Mouse (Mus musculus): ENCODE data around the gene Plscr4.

GRCm38 (mm10) chr9:92467724-92468123, 10.6 kb downstream of the Plscr4 start:
- no peak for TF ChIP-seq POLR2A (IDR thresholded peaks at IDR 0.05; ENCODE audit: borderline replicate concordance, extremely low read depth, low read depth, low read length)
- TF ChIP-seq CTCF (IDR thresholded peaks at IDR 0.05; ENCODE audit: insufficient read depth, low read length), result no peak

Data from lung, adult 2 months (tissue).